Mouse (Mus musculus): ENCODE data around the gene Ptpdc1.

The Ptpdc1 gene

DNA sequence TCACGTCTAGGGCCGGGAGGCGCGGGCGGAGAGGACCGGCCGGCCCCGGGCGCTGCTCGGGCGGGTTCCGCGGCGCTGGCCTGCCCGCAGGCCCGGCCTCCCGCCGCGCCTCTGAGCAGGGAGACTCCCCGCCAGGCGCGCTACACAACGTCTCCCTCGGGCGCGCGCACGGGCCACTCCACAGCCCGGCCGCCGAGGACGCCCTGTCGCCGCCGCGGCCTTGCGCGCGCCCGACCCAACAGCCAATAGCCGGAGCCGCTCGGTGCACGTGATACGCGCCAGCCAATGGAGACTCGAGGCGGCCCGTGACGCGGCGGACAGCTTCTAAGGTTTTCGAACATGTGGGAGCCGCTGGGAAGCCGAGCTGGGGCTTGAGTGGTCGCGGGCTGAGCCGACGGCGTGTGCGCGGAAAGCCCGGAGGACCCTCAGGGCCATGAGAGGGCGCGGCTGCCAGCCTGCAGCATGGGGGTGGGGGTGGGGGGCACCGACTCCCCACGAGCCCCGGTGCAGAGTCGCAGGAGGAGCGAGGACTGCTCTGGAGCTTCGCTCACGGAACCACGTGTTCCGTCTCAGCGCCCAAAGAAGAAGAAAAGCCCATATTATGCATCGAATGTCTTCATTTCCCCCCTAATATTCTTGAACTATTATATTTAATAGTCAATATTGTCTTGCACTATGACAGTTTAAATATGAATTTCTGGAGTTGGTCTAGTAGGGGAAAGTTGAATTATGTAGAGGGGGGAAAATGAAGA, at the start of gene Ptpdc1:
TSS of gene Ptpdc1 (minus strand) at position 232 of the 752 bp plus-strand sequence.
- peak; percentile 95 for DNase-seq (ENCODE audit: low spot score)

DNA sequence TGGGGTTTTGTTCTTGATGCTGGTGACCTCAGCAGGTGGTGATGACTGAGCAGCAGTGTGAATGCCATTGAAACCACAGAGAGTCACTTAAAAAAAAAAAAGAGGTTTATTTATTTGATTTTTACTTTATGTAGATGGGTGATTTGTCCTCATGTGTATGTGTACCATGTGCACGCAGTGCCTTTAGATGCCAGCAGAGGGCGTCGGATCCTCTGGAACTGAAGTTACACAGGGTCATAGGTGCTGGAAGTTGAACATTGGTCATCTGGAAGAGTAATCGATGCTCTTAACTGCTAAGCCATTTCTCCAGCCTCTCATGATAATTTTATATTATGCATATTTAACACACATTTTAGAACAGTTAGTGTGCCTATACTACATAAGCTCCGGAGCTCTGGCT, 49.1 kb upstream of the Ptpdc1 start:
- DNase-seq (ENCODE audit: low spot score): no peak

DNA sequence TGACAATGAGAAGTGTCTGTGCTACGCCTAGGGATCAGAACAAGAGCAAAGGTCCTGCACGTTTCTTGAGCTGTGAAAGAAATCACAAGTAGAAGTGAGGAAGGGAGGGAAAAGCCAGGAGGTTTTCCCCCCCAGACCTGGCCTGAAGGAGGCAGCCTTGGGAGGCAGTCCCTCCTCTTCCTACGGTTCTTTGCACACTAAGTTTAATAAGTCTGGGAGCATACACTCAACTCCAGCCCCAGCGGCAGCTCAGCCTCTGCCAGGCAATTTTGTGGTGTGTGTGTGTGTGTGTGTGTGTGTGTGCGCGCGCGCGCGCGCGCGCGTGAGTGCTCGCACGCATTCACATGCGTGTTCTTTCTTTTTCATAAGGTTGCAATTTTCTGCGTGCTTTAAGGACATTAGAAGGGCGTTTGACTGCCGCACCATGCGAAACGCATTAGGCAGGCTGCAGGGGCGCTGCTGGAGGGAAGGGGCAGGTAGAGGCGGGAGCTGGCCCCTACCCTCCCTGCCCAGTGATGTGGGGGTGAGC, 46.9 kb upstream of the Ptpdc1 start:
- no peak for DNase-seq (ENCODE audit: low spot score)

DNA sequence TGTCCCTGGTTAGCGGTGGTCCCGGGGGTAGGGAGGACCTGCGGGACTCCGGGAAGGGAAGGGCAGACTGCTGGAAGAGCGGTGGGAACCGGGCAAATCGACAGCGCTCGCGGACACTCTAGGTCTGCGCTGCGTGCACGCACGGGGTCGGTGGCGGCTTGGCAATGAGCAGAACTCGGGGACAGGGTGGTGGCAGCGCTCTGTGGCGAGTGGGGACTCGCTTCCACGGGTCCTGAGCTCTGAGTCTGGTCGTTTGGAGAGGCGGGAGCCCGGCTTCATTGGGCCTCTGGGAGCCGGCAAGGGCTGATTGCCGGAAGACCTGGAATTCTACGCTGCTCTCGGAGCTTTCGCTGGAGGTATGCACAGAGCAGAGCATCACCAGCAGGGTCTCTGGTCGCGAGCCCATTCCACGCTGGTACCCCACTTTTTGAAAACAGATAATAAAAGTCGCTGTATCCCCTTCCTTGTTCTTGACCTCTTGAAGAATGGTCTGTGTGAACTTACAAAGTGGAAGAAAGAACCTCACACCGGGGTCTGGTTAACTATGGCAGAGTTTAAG, 43.6 kb upstream of the Ptpdc1 start:
- peak; percentile 45 for DNase-seq (ENCODE audit: low spot score)

DNA sequence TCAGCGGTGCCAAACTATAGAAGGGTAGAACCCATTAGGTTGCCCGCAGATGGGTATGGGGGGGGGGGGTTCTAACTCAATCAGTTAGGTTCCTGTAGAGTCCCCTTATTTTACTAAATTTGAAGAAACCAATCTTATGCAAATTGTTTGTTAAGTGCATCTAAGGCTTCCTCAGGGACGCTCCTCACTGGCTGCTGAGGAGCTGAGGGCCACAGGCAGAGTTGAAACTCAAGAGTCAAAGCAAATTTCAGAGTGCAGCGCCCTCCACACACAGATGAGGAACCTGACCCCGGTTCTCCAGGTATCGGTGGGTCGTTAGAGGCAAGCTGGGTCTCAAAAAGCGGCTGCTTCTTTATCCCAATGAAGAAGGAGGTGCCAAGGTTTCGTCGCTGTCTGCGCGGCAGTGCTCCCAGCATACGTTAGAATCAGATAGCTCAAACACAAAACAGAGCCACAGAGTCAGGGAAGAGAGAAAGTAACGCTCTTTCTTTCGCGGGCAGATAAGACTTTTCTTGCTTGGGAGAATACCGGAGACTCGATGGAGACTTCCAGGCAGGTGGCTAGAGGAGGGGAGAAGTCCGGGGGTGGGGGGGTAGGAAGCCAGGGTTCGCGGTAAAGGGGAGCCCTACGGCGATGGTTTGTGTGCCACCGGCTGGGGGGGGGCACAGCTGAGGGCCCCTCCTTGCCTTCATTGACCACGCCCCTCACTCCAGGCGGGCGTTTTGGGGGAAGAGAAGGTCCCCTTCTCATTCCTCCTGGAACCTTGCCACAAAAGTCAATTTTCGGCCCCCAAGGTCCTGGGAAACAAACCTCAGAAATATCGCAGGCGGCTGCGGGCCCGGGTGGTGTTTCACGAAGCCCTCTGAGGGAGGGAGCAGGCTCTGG, 42.9 kb upstream of the Ptpdc1 start:
- DNase-seq (ENCODE audit: low spot score): no peak

DNA sequence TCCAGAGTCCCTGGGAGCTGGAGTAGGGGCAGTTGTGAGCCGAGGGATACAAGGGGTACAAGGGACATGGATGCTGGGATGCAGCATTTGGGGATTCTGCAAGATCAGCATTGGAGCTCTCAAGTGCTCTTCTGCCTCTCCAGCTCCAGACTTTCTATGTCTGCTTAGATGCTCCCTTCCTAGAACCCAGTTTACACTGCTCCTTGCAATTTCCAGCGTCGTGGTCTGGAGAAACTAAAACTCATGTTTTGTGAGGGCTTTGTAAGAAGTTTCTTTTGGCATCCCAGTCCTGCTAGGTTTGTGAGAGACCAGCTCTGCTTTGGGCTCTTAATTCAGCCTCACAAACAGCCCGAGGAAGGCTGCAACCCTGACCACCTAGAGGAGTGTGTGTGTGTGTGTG, 42.0 kb upstream of the Ptpdc1 start:
- no peak for DNase-seq (ENCODE audit: low spot score)

DNA sequence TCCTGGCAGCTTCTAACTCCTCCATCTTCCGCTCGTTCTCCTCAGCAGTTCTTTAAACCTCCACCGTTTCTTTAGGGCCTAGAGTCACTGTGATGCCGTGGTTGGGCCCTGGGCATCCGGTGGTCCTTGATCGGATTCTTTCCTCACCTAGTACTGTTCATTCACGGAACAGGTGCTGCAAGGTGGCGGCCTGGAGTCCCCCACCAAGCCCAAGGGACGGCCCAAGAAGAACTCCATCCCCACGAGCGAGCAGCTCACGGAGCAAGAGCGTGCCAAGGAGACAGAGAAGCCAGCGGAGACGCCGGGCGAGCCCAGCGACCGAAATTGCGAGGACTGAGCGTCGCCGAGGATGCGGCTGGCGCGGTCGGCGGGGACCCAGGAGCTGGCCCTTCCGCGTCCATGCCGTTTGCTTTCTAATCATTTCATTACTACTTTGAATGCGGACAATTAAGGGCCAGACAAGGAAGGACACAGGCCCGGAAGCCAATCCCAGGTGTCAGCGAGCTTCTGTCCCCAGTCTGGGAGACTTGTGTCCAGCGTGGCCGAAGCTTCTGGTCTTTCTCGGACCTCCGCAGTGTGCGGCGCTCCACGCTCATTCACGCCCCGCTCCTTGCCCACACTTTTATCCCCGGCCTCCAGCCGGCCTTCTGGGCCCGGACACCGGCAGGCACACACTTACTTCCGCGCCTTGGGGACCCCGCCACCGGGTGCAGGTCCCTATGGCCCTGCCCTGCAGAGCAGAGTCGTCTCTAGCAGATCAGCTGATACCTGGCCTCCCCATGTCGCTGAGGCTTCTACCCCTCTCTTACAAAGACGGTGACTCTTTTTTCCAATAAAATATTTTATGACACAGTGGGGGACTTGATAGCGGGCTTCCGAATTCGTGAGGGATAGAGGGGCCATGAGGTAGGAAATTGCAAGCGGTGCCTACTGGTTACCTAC, 40.5 kb upstream of the Ptpdc1 start:
- DNase-seq (ENCODE audit: low spot score): peak; percentile 42

DNA sequence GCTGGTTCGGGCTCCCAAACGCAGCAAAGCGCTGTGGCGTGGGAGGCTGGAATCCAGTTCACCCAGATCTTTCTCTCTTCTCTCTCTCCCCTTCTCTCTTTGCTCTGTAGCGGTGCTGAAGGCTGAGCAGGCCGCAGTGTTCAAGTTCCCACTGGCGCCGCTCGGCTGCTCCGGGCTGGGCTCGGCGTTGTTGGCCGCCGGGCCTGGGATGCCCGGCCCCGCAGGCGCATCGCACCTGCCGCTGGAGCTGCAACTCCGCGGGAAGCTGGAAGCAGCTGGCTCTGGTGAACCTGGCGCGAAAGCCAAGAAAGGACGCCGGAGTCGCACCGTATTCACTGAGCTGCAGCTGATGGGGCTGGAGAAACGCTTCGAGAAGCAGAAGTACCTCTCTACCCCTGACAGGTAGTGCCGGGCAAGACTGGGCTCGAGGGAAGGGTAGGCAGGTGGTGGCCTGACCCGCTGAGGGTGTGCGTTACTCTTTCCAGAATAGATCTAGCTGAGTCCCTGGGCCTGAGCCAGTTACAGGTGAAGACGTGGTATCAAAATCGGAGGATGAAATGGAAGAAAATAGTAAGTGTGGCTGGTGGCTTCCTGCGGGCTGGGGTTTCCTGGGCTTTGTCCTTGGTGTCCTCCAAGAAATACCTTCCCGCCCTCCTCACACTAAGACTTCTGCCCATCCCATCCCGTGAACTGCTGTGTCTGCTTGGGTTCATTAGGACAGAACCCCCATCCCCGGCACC, 39.6 kb upstream of the Ptpdc1 start:
- DNase-seq (ENCODE audit: low spot score): no peak

DNA sequence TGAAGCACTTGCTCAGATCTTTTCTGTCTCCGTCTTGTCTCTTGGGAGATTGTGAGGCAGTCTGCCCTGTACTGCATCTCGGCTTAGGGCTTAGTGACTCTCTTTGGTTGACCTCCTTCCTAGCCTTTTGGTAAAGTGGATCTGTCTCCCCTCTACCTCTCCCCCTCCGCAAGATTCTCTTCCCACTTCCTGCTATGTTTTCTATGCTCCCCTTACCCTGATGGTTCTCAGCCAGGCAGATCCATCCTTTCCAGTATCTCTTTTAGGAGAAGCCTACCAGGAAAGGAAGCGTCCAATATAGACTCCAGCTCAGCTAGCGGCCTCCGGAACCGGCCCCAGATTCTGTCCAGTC, 38.5 kb upstream of the Ptpdc1 start:
- no peak for DNase-seq (ENCODE audit: low spot score)

DNA sequence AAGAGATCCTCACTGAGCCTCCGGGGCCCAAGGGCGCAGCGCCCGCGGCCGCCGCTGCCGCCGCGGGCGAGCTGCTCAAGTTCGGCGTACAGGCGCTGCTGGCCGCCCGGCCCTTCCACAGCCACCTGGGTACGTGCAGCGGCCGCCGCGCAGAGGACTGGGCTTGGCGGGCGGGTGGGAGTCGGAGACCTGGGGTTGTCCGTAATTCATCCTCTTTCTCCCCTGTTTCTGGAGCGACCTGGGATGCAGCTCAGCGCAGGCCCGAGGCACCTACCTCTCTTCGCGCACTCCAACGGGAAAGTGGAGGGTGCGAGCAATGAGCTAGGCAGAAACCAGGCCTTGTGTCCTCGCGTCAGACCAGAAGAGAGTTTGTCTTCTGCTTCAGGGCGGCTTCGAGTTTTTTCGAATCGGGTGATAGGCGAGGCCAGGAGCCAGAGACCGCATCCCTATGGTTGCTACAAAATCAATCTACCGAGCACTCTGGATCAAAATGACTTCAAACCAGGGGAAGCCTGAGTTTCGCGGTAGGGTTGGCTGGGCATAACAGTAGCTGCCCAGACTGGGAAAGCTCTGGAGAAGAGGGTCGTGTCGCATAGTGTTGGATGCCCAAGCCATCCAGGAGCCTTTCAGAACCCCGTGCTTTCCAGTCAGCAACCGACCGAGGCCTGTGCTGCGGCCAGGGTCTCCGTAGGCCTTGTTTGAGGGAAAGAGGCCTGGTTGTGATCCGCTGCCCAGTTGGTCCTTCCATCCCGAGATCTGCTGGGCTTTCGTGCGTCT, 37.9 kb upstream of the Ptpdc1 start:
- DNase-seq (ENCODE audit: low spot score): no peak

DNA sequence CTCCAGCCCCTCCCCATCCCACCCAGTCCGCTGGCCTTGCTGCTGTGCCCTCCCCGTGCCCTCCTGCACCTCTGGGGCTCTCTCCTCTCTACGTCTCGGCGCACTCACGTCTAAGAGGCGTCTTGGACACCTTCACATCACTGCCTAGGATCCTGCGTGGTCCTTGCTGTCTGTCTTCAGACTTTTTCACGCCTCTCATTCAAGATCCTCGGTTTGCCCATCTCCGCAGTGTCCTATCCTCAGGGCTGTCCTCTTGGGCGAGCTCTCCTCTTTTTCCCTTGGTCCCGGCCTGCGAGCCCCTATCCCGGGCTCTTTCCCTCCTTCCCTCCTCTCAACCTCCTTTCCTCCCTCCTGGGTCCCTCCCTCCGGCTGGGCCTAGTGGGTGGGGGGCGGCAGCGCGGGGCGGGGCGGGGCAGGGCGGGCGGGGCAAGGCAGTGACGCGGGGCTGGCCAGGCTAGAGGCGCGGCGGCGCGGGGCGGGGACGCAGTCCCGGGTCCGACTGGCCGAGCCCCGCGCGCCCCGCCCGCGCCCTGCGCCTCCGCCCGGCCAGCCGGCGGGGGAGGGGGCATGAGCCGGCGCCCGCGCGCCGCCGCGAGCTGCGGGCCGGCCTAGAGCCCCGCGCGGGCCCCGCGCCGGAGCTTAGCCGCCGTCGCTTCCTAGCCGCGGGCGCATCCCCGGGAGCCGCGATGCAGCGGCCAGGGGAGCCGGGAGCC, 37.1 kb upstream of the Ptpdc1 start, which contains the start of gene Barx1:
TSS of gene Barx1 (plus strand) at position 568 of the 713 bp plus-strand sequence.
- no peak for DNase-seq (ENCODE audit: low spot score)

DNA sequence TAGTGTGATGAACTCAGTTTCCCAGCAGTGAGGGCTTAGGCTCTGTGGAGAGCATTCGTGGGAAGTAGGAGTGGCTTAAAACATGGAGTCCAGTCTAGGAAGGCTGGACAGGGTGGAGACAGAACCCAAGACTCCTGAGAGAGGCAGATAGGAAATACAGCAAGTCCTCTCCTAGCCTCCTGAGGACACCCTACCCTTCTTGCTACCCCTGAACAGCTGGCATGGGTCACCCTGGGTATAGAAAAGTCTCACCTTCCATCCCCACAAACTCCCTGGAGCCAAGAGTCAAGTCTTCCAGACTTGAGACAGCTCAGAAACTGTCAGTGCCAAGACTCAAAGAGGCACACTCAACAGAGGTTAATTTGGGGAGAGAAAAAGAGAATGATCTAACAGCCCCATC, 36.1 kb upstream of the Ptpdc1 start:
- DNase-seq (ENCODE audit: low spot score): no peak

DNA sequence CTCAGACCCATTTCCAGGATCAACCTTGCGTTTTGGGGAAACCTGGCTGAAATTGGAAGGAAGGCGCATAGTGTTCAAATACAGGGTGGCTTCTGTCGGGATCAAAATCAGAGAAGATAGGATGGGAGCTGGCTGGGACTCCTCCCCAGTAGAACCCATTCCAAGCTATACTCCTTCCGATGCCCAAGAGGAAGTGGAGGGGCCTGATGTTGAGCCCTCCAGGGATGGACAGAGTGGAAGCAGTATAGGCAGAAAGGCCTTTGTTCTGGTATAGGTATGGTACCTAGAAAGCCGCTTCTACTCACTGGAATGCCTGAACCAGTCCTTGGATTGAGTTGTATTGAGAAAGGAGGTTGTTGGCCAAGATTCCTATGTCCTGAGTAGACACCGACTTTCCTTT, 35.3 kb upstream of the Ptpdc1 start:
- DNase-seq (ENCODE audit: low spot score): no peak

DNA sequence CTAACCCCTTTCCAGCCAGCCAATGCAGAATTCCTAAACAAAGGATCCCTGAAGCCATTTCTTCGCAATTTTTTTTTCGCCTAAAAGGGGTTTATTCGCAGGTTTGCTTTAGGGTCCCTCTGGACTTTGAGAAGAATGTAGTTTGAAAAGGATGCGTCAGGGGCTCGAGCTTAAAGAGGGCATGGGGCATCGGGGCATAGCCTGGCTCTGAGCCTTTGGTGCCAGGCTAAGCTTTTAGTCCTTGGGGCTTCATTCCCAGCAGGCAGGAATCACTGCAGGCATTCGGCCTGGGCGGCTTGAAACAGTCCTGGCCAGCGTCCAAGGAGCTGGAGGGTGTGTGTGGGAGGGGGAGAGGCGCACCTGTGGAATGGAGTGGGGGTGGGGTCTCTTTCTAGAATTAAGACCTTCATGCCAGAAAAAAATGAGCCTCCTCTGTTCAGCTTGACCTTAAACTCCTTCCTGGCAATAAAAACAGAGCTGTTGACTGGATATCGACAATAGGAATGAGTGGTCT, 34.8 kb upstream of the Ptpdc1 start:
- no peak for DNase-seq (ENCODE audit: low spot score)

DNA sequence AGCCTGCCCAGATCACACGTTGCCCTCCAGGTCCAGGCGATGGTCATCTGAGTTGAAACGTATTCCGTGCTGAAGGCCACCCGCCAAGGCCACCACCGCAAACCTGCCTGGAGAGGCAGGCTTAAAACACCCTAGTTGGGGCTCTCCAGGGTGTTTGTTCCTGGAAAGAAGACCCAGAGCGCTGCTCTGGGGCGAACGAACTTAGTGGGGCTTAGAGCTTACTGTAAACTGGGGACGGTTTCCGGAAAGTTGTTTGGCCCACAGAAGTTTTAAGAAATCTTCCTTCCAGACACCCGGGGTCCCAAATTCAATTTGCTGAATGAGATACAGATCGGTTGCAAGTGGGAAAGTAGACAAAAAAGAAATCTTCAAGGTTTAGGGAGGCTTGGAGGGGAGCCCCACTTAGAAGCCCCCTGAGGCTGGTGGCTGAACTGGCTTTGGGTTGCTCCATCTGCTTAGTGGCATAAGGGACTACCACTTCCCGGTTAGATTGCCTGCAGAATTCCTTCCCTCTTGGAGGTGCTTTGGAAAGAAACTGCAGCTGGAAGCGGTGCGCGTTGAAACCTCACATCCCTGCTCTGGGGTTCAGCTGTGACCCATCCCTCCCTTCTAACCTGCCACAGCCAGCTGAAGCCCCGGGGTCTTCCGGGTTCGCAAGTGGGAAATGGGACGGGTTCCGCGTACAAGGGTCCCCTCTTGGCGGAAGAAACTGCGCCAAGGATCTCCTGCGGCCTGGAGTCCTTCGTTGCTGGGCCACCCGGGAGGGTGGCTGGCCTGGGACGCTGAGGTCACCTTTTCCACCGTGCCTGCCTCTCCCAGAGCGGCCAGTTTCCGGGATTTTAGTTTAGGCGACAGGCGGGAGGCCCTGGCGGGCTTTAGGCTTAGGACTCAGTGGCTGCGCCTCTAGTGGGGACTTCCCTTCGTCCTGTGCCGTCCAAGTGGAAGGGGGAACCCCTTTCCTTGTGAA, 34.1 kb upstream of the Ptpdc1 start:
- peak; percentile 67 for DNase-seq (ENCODE audit: low spot score)

DNA sequence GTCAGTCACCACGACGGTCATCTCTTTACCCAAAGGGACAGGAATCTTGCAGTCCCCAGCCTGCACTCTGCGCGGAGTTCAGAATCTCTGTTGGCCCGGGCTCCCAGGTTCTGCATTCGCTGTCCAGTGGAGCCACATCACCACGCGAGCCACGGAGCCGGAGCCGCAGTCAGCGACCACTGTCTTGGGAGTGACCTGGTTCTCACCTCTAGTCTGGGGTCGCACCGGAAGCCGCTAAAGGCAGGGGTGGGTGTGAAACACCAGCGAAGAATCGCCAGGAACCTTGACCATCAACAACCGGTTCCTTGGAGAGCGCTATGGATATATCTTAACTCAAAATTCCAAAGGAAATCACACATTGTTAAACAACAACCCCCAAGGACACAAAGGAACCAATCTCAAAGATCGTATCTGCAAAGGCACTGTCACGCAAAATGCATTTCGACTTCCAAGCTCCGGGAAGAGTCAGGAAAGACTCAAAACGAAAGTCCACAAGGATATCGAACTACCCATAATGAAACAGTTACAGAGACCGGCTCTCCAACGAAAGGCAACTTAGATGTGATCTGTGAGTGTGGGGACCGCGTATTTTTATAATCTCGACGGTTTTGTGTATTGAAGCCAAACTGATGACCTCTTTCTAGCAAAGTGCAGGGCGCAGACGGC, 33.3 kb upstream of the Ptpdc1 start:
- peak; percentile 41 for DNase-seq (ENCODE audit: low spot score)

DNA sequence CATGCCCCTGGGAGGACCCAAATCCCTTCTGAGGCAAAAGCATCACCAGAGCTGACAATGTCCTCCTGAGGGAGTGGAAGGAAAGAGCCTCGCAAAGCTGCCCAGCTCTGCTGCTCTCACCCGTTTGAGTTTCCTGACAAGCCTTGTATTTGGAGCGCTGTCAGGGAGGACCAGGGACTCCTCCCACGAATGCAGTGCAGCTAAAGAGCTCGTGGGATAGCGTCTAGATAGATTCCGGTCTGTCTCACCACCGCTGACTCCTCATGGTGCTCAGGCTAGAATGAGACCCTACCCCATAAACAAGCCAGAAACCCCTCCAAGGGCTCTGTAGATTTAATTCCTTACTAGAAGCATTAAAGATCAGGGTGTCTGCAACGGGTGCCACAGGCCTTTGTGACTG, 32.3 kb upstream of the Ptpdc1 start:
- no peak for DNase-seq (ENCODE audit: low spot score)
